Mouse (Mus musculus): Measurements from ENCODE around the gene Frmd4a. TPM values are rescaled to one million over a fixed set of nuclear protein-coding genes. Genes with fewer than 3 reads are reported as not detected.

Frmd4a gene
- total and polyA plus RNA-seq, 3 experiments = 32.6 to 55.7 (median 43.6) TPM

DNA sequence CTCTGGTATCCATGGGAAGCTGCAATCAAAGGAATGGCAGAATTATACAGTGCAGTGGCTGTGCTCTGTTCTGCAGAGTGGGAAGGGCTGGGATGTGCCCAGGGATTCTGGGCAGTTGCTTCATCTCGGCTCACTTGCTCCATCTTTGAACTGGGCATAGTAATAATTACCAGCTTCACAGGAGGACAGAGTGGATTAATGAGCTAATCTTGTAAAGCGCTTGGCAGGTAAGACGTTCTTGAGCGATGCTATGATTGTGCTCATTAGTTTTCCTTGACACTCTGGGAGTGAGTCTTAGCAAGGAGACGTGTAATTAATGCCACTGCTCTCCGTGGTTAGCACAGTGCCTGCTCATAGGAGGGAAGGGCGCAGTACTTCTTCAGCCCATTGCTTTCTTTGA lies 54.3 kb downstream of the Frmd4a start:
- H3K9me3 ChIP-seq (replicated peaks) = no peaks in the 10 kb centered on the region
- no peak overlapping the region for H3K4me3 ChIP-seq (ENCODE audit: low read depth, low read length)
- DNase-seq (ENCODE audit: low spot score) = no peak
- ATAC-seq (ENCODE audit: extremely low read depth, insufficient number of reproducible peaks, low FRiP score, poor library complexity, severe bottlenecking) = no peak
- H3K36me3 ChIP-seq (replicated peaks) = no peaks in the 10 kb centered on the region
- TF ChIP-seq GATA1 (IDR thresholded peaks at IDR 0.05; ENCODE audit: borderline replicate concordance, low read length) = no peak
- TF ChIP-seq GATA2 (IDR thresholded peaks at IDR 0.05; ENCODE audit: borderline replicate concordance, low read depth, low read length) = no peak
- TF ChIP-seq TAL1 (conservative IDR thresholded peaks at IDR 0.05; ENCODE audit: low read depth, low read length) = no peak
- H3K4me1 ChIP-seq (ENCODE audit: insufficient read depth, low read depth, low read length) = no peaks in the 10 kb centered on the region
- H3K27me3 ChIP-seq (ENCODE audit: insufficient read depth, low read length) = no peaks in the 10 kb centered on the region; the same call in 1 of the 2 replicates

DNA sequence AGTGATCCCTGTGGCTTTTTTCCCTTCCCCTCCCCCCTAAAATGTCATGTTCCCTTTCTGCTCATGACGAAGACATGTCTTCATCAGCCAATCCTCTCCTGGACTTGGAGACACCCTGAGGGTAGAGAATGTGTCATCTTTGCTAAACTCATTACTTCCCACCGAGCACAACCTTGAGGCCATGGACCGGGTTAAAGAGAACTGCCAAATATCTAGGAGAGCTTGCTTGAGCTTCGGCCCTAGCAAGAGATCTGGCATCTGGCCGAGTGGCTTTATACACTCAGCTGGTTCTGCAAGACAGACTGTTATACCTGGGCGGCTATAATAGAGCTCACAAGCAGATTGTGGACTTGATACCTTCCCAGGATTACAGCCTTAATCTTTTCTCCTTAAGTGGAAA lies 66.4 kb downstream of the Frmd4a start:
- no peaks in the 10 kb centered on the region for H3K36me3 ChIP-seq (replicated peaks)
- ATAC-seq (ENCODE audit: extremely low read depth, insufficient number of reproducible peaks, low FRiP score, poor library complexity, severe bottlenecking) (no peak), DNase-seq (ENCODE audit: low spot score) (no peak)
- TF ChIP-seq CTCF (IDR thresholded peaks at IDR 0.05; ENCODE audit: low read depth, low read length) (no peak), GATA1 (IDR thresholded peaks at IDR 0.05; ENCODE audit: borderline replicate concordance, low read length) (no peak), POLR2AphosphoS5 (IDR thresholded peaks at IDR 0.05; ENCODE audit: insufficient replicate concordance, low read depth, low read length) (no peak), TAL1 (conservative IDR thresholded peaks at IDR 0.05; ENCODE audit: low read depth, low read length) (no peak), GATA2 (IDR thresholded peaks at IDR 0.05; ENCODE audit: borderline replicate concordance, low read depth, low read length) (no peak)
- H3K27me3 ChIP-seq (ENCODE audit: insufficient read depth, low read length) = 0 out of 2 replicates have a peak, but pooled peaks cover 2% of the 10 kb centered on the region
- no peaks in the 10 kb centered on the region for H3K9me3 ChIP-seq (replicated peaks)
- no peak overlapping the region for H3K4me3 ChIP-seq (ENCODE audit: low read depth, low read length)
- no peaks in the 10 kb centered on the region for H3K4me1 ChIP-seq (ENCODE audit: insufficient read depth, low read depth, low read length)

GRCm38 (mm10) chr2:4097601-4098000 lies 80.1 kb downstream of the Frmd4a start:
- ATAC-seq (ENCODE audit: extremely low read depth, insufficient number of reproducible peaks, low FRiP score, poor library complexity, severe bottlenecking) = no peak
- H3K27me3 ChIP-seq (ENCODE audit: insufficient read depth, low read length) = no peaks in the 10 kb centered on the region

DNA sequence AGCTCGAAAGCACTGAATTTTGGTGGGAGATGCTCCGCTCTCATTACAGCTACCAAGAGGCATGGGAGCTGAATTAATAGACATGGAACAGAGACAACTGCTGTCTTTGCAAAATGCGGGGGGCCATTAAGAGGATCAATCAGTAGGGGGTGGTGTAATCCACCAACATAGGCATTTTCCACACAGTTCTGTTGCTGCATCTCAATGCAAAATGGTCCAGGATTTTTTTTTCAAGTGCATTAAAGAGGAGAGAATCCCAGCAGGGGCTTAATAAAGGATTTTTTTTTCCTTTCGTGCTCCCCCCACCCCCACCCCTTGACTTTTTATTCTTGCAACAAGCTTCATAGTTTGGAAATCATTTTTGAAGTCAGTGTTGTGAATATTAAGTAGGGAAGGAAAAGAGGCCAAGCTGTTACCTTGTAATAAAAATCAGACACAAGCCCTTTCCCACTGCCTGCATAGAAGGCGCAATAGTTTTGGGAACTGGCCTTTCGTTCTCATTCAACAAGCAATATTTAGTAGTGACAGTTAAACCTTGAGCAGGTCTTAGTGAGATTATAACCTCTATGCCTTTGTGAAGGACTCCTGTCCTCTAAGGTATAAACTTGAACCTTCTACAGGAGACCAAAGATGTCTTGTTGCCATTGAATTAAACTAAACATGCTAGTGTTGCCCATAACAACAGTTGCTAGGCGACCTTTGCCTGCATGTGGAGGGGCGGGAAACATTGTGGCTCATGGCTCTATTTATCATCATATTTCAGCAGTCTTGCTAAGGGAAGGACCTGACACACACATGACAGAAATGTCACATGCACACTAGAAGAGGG lies 81.6 kb downstream of the Frmd4a start:
- TF ChIP-seq GATA2 (IDR thresholded peaks at IDR 0.05; ENCODE audit: borderline replicate concordance, low read depth, low read length) (no peak), POLR2AphosphoS5 (IDR thresholded peaks at IDR 0.05; ENCODE audit: insufficient replicate concordance, low read depth, low read length) (no peak), GATA1 (IDR thresholded peaks at IDR 0.05; ENCODE audit: borderline replicate concordance, low read length) (no peak), TAL1 (conservative IDR thresholded peaks at IDR 0.05; ENCODE audit: low read depth, low read length) (no peak), CTCF (IDR thresholded peaks at IDR 0.05; ENCODE audit: low read depth, low read length) (no peak)
- Histone ChIP-seq H3K36me3 (replicated peaks) (no peaks in the 10 kb centered on the region), H3K4me1 (ENCODE audit: insufficient read depth, low read depth, low read length) (no peaks in the 10 kb centered on the region), H3K9me3 (replicated peaks) (no peaks in the 10 kb centered on the region), H3K4me3 (ENCODE audit: low read depth, low read length) (no peak overlapping the region), H3K27me3 (ENCODE audit: insufficient read depth, low read length) (no peaks in the 10 kb centered on the region)
- ATAC-seq (ENCODE audit: extremely low read depth, insufficient number of reproducible peaks, low FRiP score, poor library complexity, severe bottlenecking) (no peak), DNase-seq (ENCODE audit: low spot score) (no peak)

More at GRCm38 (mm10) chr2:4097601-4098000, 80.1 kb downstream of the Frmd4a start:
- Histone ChIP-seq H3K4me3 (ENCODE audit: low read depth, low read length) (no peak overlapping the region), H3K9me3 (replicated peaks) (no peaks in the 10 kb centered on the region), H3K4me1 (ENCODE audit: insufficient read depth, low read depth, low read length) (no peaks in the 10 kb centered on the region), H3K36me3 (replicated peaks) (no peaks in the 10 kb centered on the region)
- TF ChIP-seq CTCF (IDR thresholded peaks at IDR 0.05; ENCODE audit: low read depth, low read length) = no peak
- TF ChIP-seq GATA2 (IDR thresholded peaks at IDR 0.05; ENCODE audit: borderline replicate concordance, low read depth, low read length) = no peak
- no peak for TF ChIP-seq GATA1 (IDR thresholded peaks at IDR 0.05; ENCODE audit: borderline replicate concordance, low read length)
- TF ChIP-seq TAL1 (conservative IDR thresholded peaks at IDR 0.05; ENCODE audit: low read depth, low read length) = no peak
- TF ChIP-seq POLR2AphosphoS5 (IDR thresholded peaks at IDR 0.05; ENCODE audit: insufficient replicate concordance, low read depth, low read length) = no peak
- DNase-seq (ENCODE audit: low spot score) = no peak

DNA sequence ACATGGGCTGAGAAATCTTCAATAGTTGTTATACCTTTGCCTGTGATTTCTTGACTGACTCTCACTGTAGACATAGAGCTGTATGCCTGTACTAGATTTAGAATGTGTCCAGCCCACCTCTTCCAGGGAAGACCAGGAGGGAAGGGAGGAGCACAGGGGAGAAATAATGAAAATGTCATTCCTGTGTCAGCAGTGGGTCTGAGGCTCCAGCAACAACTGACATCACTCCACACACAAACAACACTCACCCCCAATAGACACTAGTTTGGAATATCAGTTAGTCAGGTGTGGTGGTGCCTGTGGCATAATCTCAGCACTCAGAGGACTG lies 82.2 kb downstream of the Frmd4a start:
- no peaks in the 10 kb centered on the region for H3K9me3 ChIP-seq (replicated peaks)
- ATAC-seq (ENCODE audit: extremely low read depth, insufficient number of reproducible peaks, low FRiP score, poor library complexity, severe bottlenecking) (no peak), DNase-seq (ENCODE audit: low spot score) (no peak)
- TF ChIP-seq GATA2 (IDR thresholded peaks at IDR 0.05; ENCODE audit: borderline replicate concordance, low read depth, low read length) (no peak), TAL1 (conservative IDR thresholded peaks at IDR 0.05; ENCODE audit: low read depth, low read length) (no peak)
- no peaks in the 10 kb centered on the region for H3K27me3 ChIP-seq (ENCODE audit: insufficient read depth, low read length)
- H3K4me1 ChIP-seq (ENCODE audit: insufficient read depth, low read depth, low read length) = no peaks in the 10 kb centered on the region
- H3K36me3 ChIP-seq (replicated peaks) = no peaks in the 10 kb centered on the region
- no peak overlapping the region for H3K4me3 ChIP-seq (ENCODE audit: low read depth, low read length)

GRCm38 (mm10) chr2:4101370-4101769 lies 83.9 kb downstream of the Frmd4a start:
- TF ChIP-seq POLR2AphosphoS5 (IDR thresholded peaks at IDR 0.05; ENCODE audit: insufficient replicate concordance, low read depth, low read length) (no peak), CTCF (IDR thresholded peaks at IDR 0.05; ENCODE audit: low read depth, low read length) (no peak), GATA1 (IDR thresholded peaks at IDR 0.05; ENCODE audit: borderline replicate concordance, low read length) (no peak), GATA2 (IDR thresholded peaks at IDR 0.05; ENCODE audit: borderline replicate concordance, low read depth, low read length) (no peak), TAL1 (conservative IDR thresholded peaks at IDR 0.05; ENCODE audit: low read depth, low read length) (no peak)
- Histone ChIP-seq H3K4me3 (ENCODE audit: low read depth, low read length) (no peak overlapping the region), H3K9me3 (replicated peaks) (no peaks in the 10 kb centered on the region), H3K36me3 (replicated peaks) (no peaks in the 10 kb centered on the region), H3K27me3 (ENCODE audit: insufficient read depth, low read length) (no peaks in the 10 kb centered on the region), H3K4me1 (ENCODE audit: insufficient read depth, low read depth, low read length) (no peaks in the 10 kb centered on the region)
- DNase-seq (ENCODE audit: low spot score) = no peak
- no peak for ATAC-seq (ENCODE audit: extremely low read depth, insufficient number of reproducible peaks, low FRiP score, poor library complexity, severe bottlenecking)

Data from G1E (cell line).